Mouse (Mus musculus) lung, postnatal 0 days (tissue): ENCODE data around the gene Ago3.

Source experiments
- CTCF ChIP-seq: IDR thresholded peaks from 2 replicates; pipeline ENCODE4 v1.5.1; 2016; ENCODE audit warnings: antibody characterized with exemption, mild to moderate bottlenecking
- EP300 ChIP-seq: IDR thresholded peaks from 2 replicates; pipeline ENCODE4 v1.6.1; 2016; ENCODE audit warnings: antibody characterized with exemption, mild to moderate bottlenecking, control low read depth

- TF ChIP-seq CTCF (no peak), EP300 (no peak)
These were observed 3.8 kb upstream of the Ago3 start for GRCm38 (mm10) chr4:126433175-126433574.
